Mouse (Mus musculus): ENCODE results near the gene Acap1.

DNA sequence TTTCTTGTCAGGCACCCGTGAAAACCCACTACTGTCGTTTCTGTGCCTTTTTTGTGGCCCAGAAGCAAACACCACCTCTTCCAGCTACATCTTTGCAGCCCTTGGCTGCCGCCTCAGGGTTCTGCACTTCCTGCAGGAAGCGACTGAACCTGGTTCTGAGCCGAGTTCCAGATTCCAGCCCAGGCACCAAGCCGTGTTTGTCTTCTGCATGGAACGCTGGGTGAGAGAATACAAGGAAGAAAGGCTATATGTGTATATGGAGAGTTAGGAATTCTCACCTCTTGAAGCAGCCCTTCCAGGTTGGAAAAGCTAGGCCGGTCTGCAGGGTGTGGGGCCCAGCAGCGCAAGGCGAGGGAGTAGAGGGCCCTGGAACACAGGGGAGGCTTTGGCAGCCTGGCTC lies 40.7 kb downstream of the Acap1 start:
- TF ChIP-seq CTCF (IDR thresholded peaks at IDR 0.05; ENCODE audit: borderline replicate concordance, extremely low read depth, insufficient read depth, insufficient read length) (no peak), POLR2A (IDR thresholded peaks at IDR 0.05; ENCODE audit: borderline replicate concordance, extremely low read depth, insufficient read depth, insufficient read length, poor library complexity, severe bottlenecking) (no peak)

Measured in brain, embryonic 14.5 days (tissue).